Mouse (Mus musculus): Measurements from ENCODE around the gene Cacng8. TPM values are rescaled to one million over a fixed set of nuclear protein-coding genes. Genes with fewer than 3 reads are reported as not detected.

The Cacng8 gene
- polyA plus RNA-seq, 1 experiment from 2014 or later, result 2.0 TPM

- no peak overlapping the region for H3K4me2 ChIP-seq (replicated peaks)
- no peaks in the 10 kb centered on the region for H3K9me3 ChIP-seq
- 44% methylated on average over 6 of the region's 6 CpGs for WGBS
- no peak for ATAC-seq
- no peak overlapping the region for H3K27ac ChIP-seq
- no peak overlapping the region for H3K9ac ChIP-seq
- H3K4me3 ChIP-seq (replicated peaks), result no peak overlapping the region
- no peaks in the 10 kb centered on the region for H3K36me3 ChIP-seq
- H3K4me1 ChIP-seq (replicated peaks), result peaks cover 8% of the 10 kb centered on the region; the same call in 1 of the 2 replicates
- H3K27me3 ChIP-seq (replicated peaks), result peaks cover 59% of the 10 kb centered on the region
Measured at GRCm38 (mm10) chr7:3419941-3420340, 29.5 kb downstream of the Cacng8 start.

- 55% methylated on average over 5 of the region's 5 CpGs for WGBS
- Histone ChIP-seq H3K27me3 (replicated peaks) (peaks cover 57% of the 10 kb centered on the region), H3K4me3 (replicated peaks) (no peak overlapping the region), H3K4me2 (replicated peaks) (no peak overlapping the region), H3K4me1 (replicated peaks) (peaks cover 5% of the 10 kb centered on the region; the same call in 1 of the 2 replicates), H3K9ac (no peak overlapping the region), H3K27ac (no peak overlapping the region), H3K36me3 (no peaks in the 10 kb centered on the region), H3K9me3 (no peaks in the 10 kb centered on the region)
- ATAC-seq, result no peak
Measured at GRCm38 (mm10) chr7:3420466-3420865, 30.0 kb downstream of the Cacng8 start.

GRCm38 (mm10) chr7:3421297-3421696 is 30.8 kb downstream of the Cacng8 start:
- H3K9ac ChIP-seq, result no peak overlapping the region
- ATAC-seq, result no peak
- peaks cover 3% of the 10 kb centered on the region; the same call in 1 of the 2 replicates for H3K4me1 ChIP-seq (replicated peaks)
- 79% methylated on average over 3 of the region's 3 CpGs for WGBS
- peaks cover 49% of the 10 kb centered on the region for H3K27me3 ChIP-seq (replicated peaks)
- no peaks in the 10 kb centered on the region for H3K9me3 ChIP-seq
- H3K36me3 ChIP-seq, result no peaks in the 10 kb centered on the region
- no peak overlapping the region for H3K4me2 ChIP-seq (replicated peaks)
- H3K4me3 ChIP-seq (replicated peaks), result no peak overlapping the region
- no peak overlapping the region for H3K27ac ChIP-seq

GRCm38 (mm10) chr7:3422051-3422450 is 31.6 kb downstream of the Cacng8 start:
- no peaks in the 10 kb centered on the region for H3K36me3 ChIP-seq
- H3K4me3 ChIP-seq (replicated peaks), result no peak overlapping the region
- H3K9ac ChIP-seq, result no peak overlapping the region
- no peak overlapping the region for H3K27ac ChIP-seq
- WGBS, result 43% methylated on average over 7 of the region's 7 CpGs
- no peak for ATAC-seq
- peaks cover 3% of the 10 kb centered on the region; the same call in 1 of the 2 replicates for H3K4me1 ChIP-seq (replicated peaks)
- no peaks in the 10 kb centered on the region for H3K9me3 ChIP-seq
- H3K4me2 ChIP-seq (replicated peaks), result no peak overlapping the region
- H3K27me3 ChIP-seq (replicated peaks), result peaks cover 41% of the 10 kb centered on the region

- Histone ChIP-seq H3K4me2 (replicated peaks) (peak overlapping the region; percentile 50), H3K9ac (no peak overlapping the region), H3K27me3 (replicated peaks) (peaks cover 32% of the 10 kb centered on the region), H3K9me3 (no peaks in the 10 kb centered on the region), H3K36me3 (no peaks in the 10 kb centered on the region), H3K27ac (no peak overlapping the region), H3K4me1 (replicated peaks) (peaks cover 3% of the 10 kb centered on the region; the same call in 1 of the 2 replicates), H3K4me3 (replicated peaks) (peak overlapping the region; percentile 20)
- under 1% methylated on average over 30 of the region's 30 CpGs for WGBS
- no peak for ATAC-seq
Measured at GRCm38 (mm10) chr7:3423430-3423829, 32.9 kb downstream of the Cacng8 start.

- H3K27me3 ChIP-seq (replicated peaks), result peaks cover 32% of the 10 kb centered on the region
Measured at GRCm38 (mm10) chr7:3423895-3424294, 33.4 kb downstream of the Cacng8 start, which contains the start of gene Cacng6. Gene Cacng6, plus strand, starts transcription at chr7:3424195.

GRCm38 (mm10) chr7:3425141-3425540 is 34.7 kb downstream of the Cacng8 start:
- Histone ChIP-seq H3K9me3 (no peaks in the 10 kb centered on the region), H3K4me2 (replicated peaks) (no peak overlapping the region), H3K36me3 (no peaks in the 10 kb centered on the region), H3K4me1 (replicated peaks) (peaks cover 3% of the 10 kb centered on the region; the same call in 1 of the 2 replicates), H3K9ac (no peak overlapping the region), H3K27ac (no peak overlapping the region), H3K4me3 (replicated peaks) (no peak overlapping the region), H3K27me3 (replicated peaks) (peaks cover 32% of the 10 kb centered on the region)
- no peak for ATAC-seq
- WGBS, result 90% methylated on average over 5 of the region's 5 CpGs

More at GRCm38 (mm10) chr7:3423895-3424294, 33.4 kb downstream of the Cacng8 start, which contains the start of gene Cacng6:
- Histone ChIP-seq H3K4me1 (replicated peaks) (peaks cover 3% of the 10 kb centered on the region; the same call in 1 of the 2 replicates), H3K27ac (no peak within 1 kb of the TSS), H3K9ac (no peak within 1 kb of the TSS), H3K9me3 (no peaks in the 10 kb centered on the region), H3K4me3 (replicated peaks) (peak within 1 kb of the TSS; percentile 20), H3K36me3 (no peaks in the 10 kb centered on the region), H3K4me2 (replicated peaks) (peak within 1 kb of the TSS; percentile 50)
- WGBS, result 53% methylated on average over 4 of the region's 4 CpGs
- ATAC-seq, result no peak

GRCm38 (mm10) chr7:3430161-3430560 is 39.7 kb downstream of the Cacng8 start:
- ATAC-seq, result no peak
- no peak overlapping the region for H3K4me3 ChIP-seq (replicated peaks)
- peaks cover under 1% of the 10 kb centered on the region; the same call in 1 of the 2 replicates for H3K27me3 ChIP-seq (replicated peaks)
- H3K27ac ChIP-seq, result no peak overlapping the region
- no peak overlapping the region for H3K9ac ChIP-seq
- no peaks in the 10 kb centered on the region for H3K36me3 ChIP-seq
- no peaks in the 10 kb centered on the region for H3K4me1 ChIP-seq (replicated peaks)
- H3K9me3 ChIP-seq, result no peaks in the 10 kb centered on the region
- no peak overlapping the region for H3K4me2 ChIP-seq (replicated peaks)
- 62% methylated on average over 6 of the region's 6 CpGs for WGBS

GRCm38 (mm10) chr7:3432066-3432465 is 41.6 kb downstream of the Cacng8 start:
- H3K4me1 ChIP-seq (replicated peaks), result no peaks in the 10 kb centered on the region
- H3K4me2 ChIP-seq (replicated peaks), result no peak overlapping the region
- no peak overlapping the region for H3K27ac ChIP-seq
- no peaks in the 10 kb centered on the region for H3K36me3 ChIP-seq
- no peak overlapping the region for H3K9ac ChIP-seq
- no peak for ATAC-seq
- 81% methylated on average over 1 of the region's 1 CpGs for WGBS
- H3K4me3 ChIP-seq (replicated peaks), result no peak overlapping the region
- H3K9me3 ChIP-seq, result no peaks in the 10 kb centered on the region
- no peaks in the 10 kb centered on the region for H3K27me3 ChIP-seq (replicated peaks)

- Histone ChIP-seq H3K27ac (no peak overlapping the region), H3K4me3 (replicated peaks) (no peak overlapping the region), H3K27me3 (replicated peaks) (no peaks in the 10 kb centered on the region), H3K4me2 (replicated peaks) (no peak overlapping the region), H3K36me3 (no peaks in the 10 kb centered on the region), H3K9me3 (no peaks in the 10 kb centered on the region), H3K9ac (no peak overlapping the region), H3K4me1 (replicated peaks) (no peaks in the 10 kb centered on the region)
- ATAC-seq, result no peak
- WGBS, result 55% methylated on average over 5 of the region's 5 CpGs
Measured at GRCm38 (mm10) chr7:3437941-3438340, 47.5 kb downstream of the Cacng8 start.

- H3K9ac ChIP-seq, result no peak overlapping the region
- WGBS, result 80% methylated on average over 11 of the region's 11 CpGs
- no peaks in the 10 kb centered on the region for H3K4me1 ChIP-seq (replicated peaks)
- no peaks in the 10 kb centered on the region for H3K27me3 ChIP-seq (replicated peaks)
- H3K27ac ChIP-seq, result no peak overlapping the region
- H3K4me3 ChIP-seq (replicated peaks), result no peak overlapping the region
- H3K4me2 ChIP-seq (replicated peaks), result no peak overlapping the region
- no peak for ATAC-seq
- H3K36me3 ChIP-seq, result no peaks in the 10 kb centered on the region
- no peaks in the 10 kb centered on the region for H3K9me3 ChIP-seq
Measured at GRCm38 (mm10) chr7:3439984-3440383, 49.5 kb downstream of the Cacng8 start.

- no peak overlapping the region for H3K9ac ChIP-seq
- no peaks in the 10 kb centered on the region for H3K9me3 ChIP-seq
- no peak overlapping the region for H3K4me2 ChIP-seq (replicated peaks)
- ATAC-seq, result no peak
- no peaks in the 10 kb centered on the region for H3K36me3 ChIP-seq
- 64% methylated on average over 8 of the region's 8 CpGs for WGBS
- no peaks in the 10 kb centered on the region for H3K27me3 ChIP-seq (replicated peaks)
- no peak overlapping the region for H3K4me3 ChIP-seq (replicated peaks)
- H3K4me1 ChIP-seq (replicated peaks), result no peaks in the 10 kb centered on the region
- H3K27ac ChIP-seq, result no peak overlapping the region
Measured at GRCm38 (mm10) chr7:3440526-3440925, 50.0 kb downstream of the Cacng8 start.

GRCm38 (mm10) chr7:3442476-3443062 is 52.1 kb downstream of the Cacng8 start:
- Histone ChIP-seq H3K9ac (no peak overlapping the region), H3K9me3 (no peaks in the 10 kb centered on the region), H3K27ac (no peak overlapping the region), H3K27me3 (replicated peaks) (no peaks in the 10 kb centered on the region), H3K36me3 (no peaks in the 10 kb centered on the region), H3K4me1 (replicated peaks) (no peaks in the 10 kb centered on the region), H3K4me2 (replicated peaks) (no peak overlapping the region), H3K4me3 (replicated peaks) (no peak overlapping the region)
- WGBS, result 82% methylated on average over 10 of the region's 10 CpGs
- ATAC-seq, result no peak
